23 mouse cellular contexts compared by ENCODE assay signal in genomic region chr2:168718735-168719134, GRCm38 (mm10). TPM values are rescaled to one million over a fixed set of nuclear protein-coding genes. Genes with fewer than 3 reads are reported as not detected.
A peak's percentile ranks its signal among the peaks of the same experiment; 100 is the strongest.
DNase-seq lines count a peak whose midpoint lies in the region; TF ChIP-seq lines count a peak whose summit lies in the region.
"Had no signal": no experiment of that assay in that cellular context is flagged by ENCODE, and none has a peak within 500 bp of the region (broad histone marks: within the 10 kb centered on the region; RNA-seq: fewer than 3 reads in every experiment).

No protein-coding gene starts in this region.

- no peak for TF ChIP-seq CTCF in layer of hippocampus, adult 2 months (conservative IDR thresholded peaks at IDR 0.05)

- 0 out of 2 replicates have a peak overlapping the region, but pooled peaks have one; percentile 14 for H3K27ac ChIP-seq in layer of hippocampus, adult 2 months
- H3K27ac ChIP-seq: embryonic facial prominence, embryonic 10.5 days; forebrain, embryonic 12.5 days; intestine, embryonic 15.5 days; midbrain, embryonic 12.5 days had no signal

- peak; percentile 63 to 66 for DNase-seq in cerebellum, adult 18-20 months
- DNase-seq in cerebellum, adult 11 months: no peak
- DNase-seq in layer of hippocampus, adult 2 months (ENCODE audit: low spot score in 2 of 2): no peak
- no peak for DNase-seq in layer of hippocampus, adult 8-10 months (ENCODE audit: low spot score in 2 of 2)
- peak; percentile 47 for DNase-seq in right cerebral cortex, postnatal 14 days
- DNase-seq in right cerebral cortex, postnatal 25 days: no peak
- peak; percentile 20 for DNase-seq in testis, postnatal 14 days (ENCODE audit: low spot score)
- no peak for DNase-seq in thymus, adult 18-20 months
- DNase-seq: adrenal gland, adult 8-10 months; gastrocnemius, postnatal 25 days; kidney, adult 9 months; kidney, postnatal 25 days; layer of hippocampus, adult 9-11 months; liver, postnatal 0 days; lung, postnatal 10 days; retina, postnatal 1 day had no signal

- H3K4me3 ChIP-seq in layer of hippocampus, adult 2 months: no peak overlapping the region
- H3K4me3 ChIP-seq: embryonic facial prominence, embryonic 10.5 days; forebrain, embryonic 12.5 days; intestine, embryonic 15.5 days; midbrain, embryonic 12.5 days had no signal

RNA-seq across cellular contexts. Expression of gene Atp9a, which starts 23.5 kb away (rescaled TPM):
- total RNA-seq in layer of hippocampus, adult 2 months (2021): 100 to 1,000 TPM; 339 to 358 TPM
- 100 to 1,000 TPM; 325 to 344 (median 335) TPM for total RNA-seq in layer of hippocampus, adult 8-10 months (2022)

RNA-seq across cellular contexts. Expression of gene Sall4, which starts 49.0 kb away (rescaled TPM):
- total RNA-seq in layer of hippocampus, adult 2 months (2021): under 1 TPM; 0.34 to 0.61 TPM
- 1 to 10 TPM in 1 of 4 experiments, under 1 TPM in 3; 0.54 to 1.3 (median 0.67) TPM for total RNA-seq in layer of hippocampus, adult 8-10 months (2022)
- total RNA-seq: hematopoietic stem cell, adult 5-6 weeks; liver, adult 2 months; megakaryocyte progenitor cell, adult 5-6 weeks had no signal

Comparison
In these comparisons a context has a peak if more than half of its experiments do, and no peak if none do; other contexts are left out.
1. DNase-seq: peak in cerebellum, adult 18-20 months (2 of 2), right cerebral cortex, postnatal 14 days (single experiment) and testis, postnatal 14 days (single experiment); none in cerebellum, adult 11 months (single experiment), layer of hippocampus, adult 2 months (0 of 2), layer of hippocampus, adult 8-10 months (0 of 2), right cerebral cortex, postnatal 25 days (single experiment) and thymus, adult 18-20 months (0 of 2).